Mouse (Mus musculus) G1E (cell line): ENCODE results near the gene Lrriq4.

Experiments used
- CTCF ChIP-seq: IDR thresholded peaks from 2 replicates; pipeline ENCODE4 v1.5.1; 2012; ENCODE audit warnings: low read depth, low read length, inconsistent platforms, mixed read lengths
- GATA1 ChIP-seq: IDR thresholded peaks from 2 replicates; pipeline ENCODE4 v1.6.1; 2012; ENCODE audit warnings: borderline replicate concordance, low read length, inconsistent platforms, mixed read lengths
- GATA2 ChIP-seq: IDR thresholded peaks from 2 replicates; pipeline ENCODE4 v1.6.1; 2012; ENCODE audit warnings: low read depth, low read length, inconsistent platforms, borderline replicate concordance
- POLR2AphosphoS5 ChIP-seq: IDR thresholded peaks from 2 replicates; pipeline ENCODE4 v1.6.1; 2012; ENCODE audit warnings: low read depth, low read length, inconsistent platforms; ENCODE audit not compliant: insufficient replicate concordance
- TAL1 ChIP-seq: conservative IDR thresholded peaks from 2 replicates; pipeline ENCODE4 v1.6.1; 2012; ENCODE audit warnings: low read depth, low read length, inconsistent platforms, mixed read lengths

- TF ChIP-seq CTCF (no peak), GATA2 (no peak), POLR2AphosphoS5 (no peak), TAL1 (no peak), GATA1 (no peak)
These were observed 51.4 kb downstream of the Lrriq4 start for GRCm38 (mm10) chr3:30695661-30696060.
